7 mouse cellular contexts compared by ENCODE assay signal in genomic region chr13:114458291-114458885, GRCm38 (mm10). TPM values are rescaled to one million over a fixed set of nuclear protein-coding genes. Genes with fewer than 3 reads are reported as not detected.
DNase-seq lines count a peak whose midpoint lies in the region; ATAC-seq and TF ChIP-seq lines count a peak whose summit lies in the region.

No protein-coding gene starts in this region.

- H3K36me3 ChIP-seq in E14TG2a.4 (ENCODE audit: insufficient read depth, low read length): no peaks in the 10 kb centered on the region
- no peaks in the 10 kb centered on the region for H3K36me3 ChIP-seq in limb, embryonic 13.5 days
- H3K36me3 ChIP-seq in midbrain, embryonic 15.5 days (replicated peaks): no peaks in the 10 kb centered on the region

- peak; percentile 72 for ATAC-seq in limb, embryonic 13.5 days (ENCODE audit: low FRiP score, low read depth)
- ATAC-seq in midbrain, embryonic 15.5 days (replicated peaks): peak; percentile 76

- WGBS in limb, embryonic 13.5 days: under 1% methylated on average over 56 of the region's 56 CpGs
- under 1% methylated on average over 56 of the region's 56 CpGs for WGBS in midbrain, embryonic 15.5 days

- intact Hi-C loops in heart, postnatal 36 days (cut with DNase I): loop anchor here (5.0 to 10.0 kb wide), 2 partner anchors 171 to 296 kb away; no protein-coding TSS in a partner anchor

- no peak for TF ChIP-seq CTCF in E14TG2a.4 (conservative IDR thresholded peaks at IDR 0.05; ENCODE audit: low read length)
- no peak for TF ChIP-seq CTCF in embryonic fibroblast, embryonic 13.5 days (IDR thresholded peaks at IDR 0.05; ENCODE audit: borderline replicate concordance, insufficient read depth, low read length)

- peaks cover 82% of the 10 kb centered on the region for H3K27me3 ChIP-seq in E14TG2a.4 (ENCODE audit: insufficient read depth, low read length)
- H3K27me3 ChIP-seq in limb, embryonic 13.5 days: peaks cover 73% of the 10 kb centered on the region
- H3K27me3 ChIP-seq in midbrain, embryonic 15.5 days (replicated peaks): 0 out of 2 replicates have a peak, but pooled peaks cover 5% of the 10 kb centered on the region

- peaks cover 33% of the 10 kb centered on the region for H3K4me1 ChIP-seq in E14TG2a.4 (replicated peaks; ENCODE audit: low read depth, low read length)
- H3K4me1 ChIP-seq in embryonic fibroblast, embryonic 13.5 days (ENCODE audit: control insufficient read depth, insufficient read depth, low read length): peaks cover 7% of the 10 kb centered on the region; the same call in 1 of the 2 replicates
- peaks cover 27% of the 10 kb centered on the region for H3K4me1 ChIP-seq in limb, embryonic 13.5 days
- peaks cover 41% of the 10 kb centered on the region for H3K4me1 ChIP-seq in midbrain, embryonic 15.5 days

- peaks cover 5% of the 10 kb centered on the region for H3K9me3 ChIP-seq in E14TG2a.4 (ENCODE audit: low read length)
- no peaks in the 10 kb centered on the region for H3K9me3 ChIP-seq in limb, embryonic 13.5 days
- H3K9me3 ChIP-seq in midbrain, embryonic 15.5 days: no peaks in the 10 kb centered on the region

- H3K27ac ChIP-seq in embryonic fibroblast, embryonic 13.5 days (ENCODE audit: insufficient read depth, low read length): peak overlapping the region; percentile 64
- peak overlapping the region; percentile 70 for H3K27ac ChIP-seq in limb, embryonic 13.5 days
- H3K27ac ChIP-seq in midbrain, embryonic 15.5 days: peak overlapping the region; percentile 48

- H3K9ac ChIP-seq in limb, embryonic 13.5 days: peak overlapping the region; percentile 75
- peak overlapping the region; percentile 41; the same call in 1 of the 2 replicates for H3K9ac ChIP-seq in midbrain, embryonic 15.5 days

- H3K4me2 ChIP-seq in limb, embryonic 13.5 days (replicated peaks): peak overlapping the region; percentile 94
- peak overlapping the region; percentile 100 for H3K4me2 ChIP-seq in midbrain, embryonic 15.5 days

- peak overlapping the region; percentile 84 for H3K4me3 ChIP-seq in E14TG2a.4 (replicated peaks; ENCODE audit: low read length)
- H3K4me3 ChIP-seq in embryonic fibroblast, embryonic 13.5 days (ENCODE audit: insufficient read depth, low read length): peak overlapping the region; percentile 92
- H3K4me3 ChIP-seq in limb, embryonic 13.5 days: peak overlapping the region; percentile 60
- H3K4me3 ChIP-seq in midbrain, embryonic 15.5 days: peak overlapping the region; percentile 59

- TF ChIP-seq POLR2A in embryonic fibroblast, embryonic 13.5 days (IDR thresholded peaks at IDR 0.05; ENCODE audit: low read depth, low read length): no peak

- DNase-seq in T-cell, adult 2 months (ENCODE audit: low spot score): peak; percentile 7
- DNase-seq in heart, postnatal 36 days: peak; percentile 33 to 52
- peak; percentile 61 for DNase-seq in testis, postnatal 10 days (ENCODE audit: low spot score)

RNA-seq across cellular contexts. Expression of gene Fst, which starts 0.4 kb away (rescaled TPM):
- 40.2 and 100.0 TPM in 2 replicates for polyA plus RNA-seq in embryonic fibroblast, embryonic 13.5 days (2011; ENCODE audit: insufficient read length, low read depth, missing spikeins)
- under 1 TPM; 0.86 to 0.89 TPM for total RNA-seq in heart, postnatal 36 days (2021)
- 52.0 and 58.4 TPM in 2 replicates for polyA plus RNA-seq in limb, embryonic 13.5 days (2015; fragmentation: Nextera tagmentation; extraction: Ambion mirVana)
- 4.6 and 6.8 TPM in 2 replicates for polyA plus RNA-seq in midbrain, embryonic 15.5 days (2015; fragmentation: Nextera tagmentation; extraction: Ambion mirVana)

Comparison
In these comparisons a context has a peak if more than half of its experiments do, and no peak if none do; other contexts are left out.
1. Peak in every context shown above with its lines: DNase-seq, ATAC-seq, H3K4me3 ChIP-seq and H3K27ac ChIP-seq.
2. DNase-seq: peak in every context shown above with its lines; median percentile 61 in testis, postnatal 10 days; 42 in heart, postnatal 36 days; 7 in T-cell, adult 2 months.